Mouse (Mus musculus): Measurements from ENCODE around the gene Tas2r129. TPM values are rescaled to one million over a fixed set of nuclear protein-coding genes. Genes with fewer than 3 reads are reported as not detected.
"Not testable (repeated sequence)": the region's sequence is repeated elsewhere in the genome, so short reads cannot be mapped to it uniquely, and the experiment has no call there.

The Tas2r129 gene
- not detected in 2 replicates for polyA plus RNA-seq (2014; fragmentation: Nextera tagmentation; extraction: Ambion mirVana)

DNA sequence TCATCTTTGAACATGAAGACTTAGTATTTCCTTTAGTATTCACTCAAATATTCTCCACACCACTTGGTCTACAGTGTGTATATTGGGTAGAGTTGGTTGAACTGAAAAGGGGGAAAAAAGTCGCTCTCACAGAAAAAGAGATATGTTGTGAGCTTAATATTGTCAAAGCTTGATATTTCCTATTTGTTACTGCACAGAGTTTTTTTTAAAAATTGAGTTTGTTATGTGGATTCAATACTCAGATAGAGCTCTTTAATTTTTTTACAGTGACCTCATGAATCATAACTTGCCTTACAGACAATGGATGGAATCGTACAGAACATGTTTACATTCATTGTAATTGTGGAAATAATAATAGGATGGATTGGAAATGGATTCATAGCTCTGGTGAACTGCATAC, at the start of gene Tas2r129:
TSS of gene Tas2r129 (plus strand) at position 301 of the 400 bp plus-strand sequence.
- Histone ChIP-seq H3K4me2 (ENCODE audit: low read length) (no peak within 1 kb of the TSS), H3K4me1 (ENCODE audit: control insufficient read depth in 2 of 2, insufficient read depth in 2 of 2, low read length in 2 of 2) (no peaks in the 10 kb centered on the region), H3K27me3 (ENCODE audit: control insufficient read depth, insufficient read depth, low read length) (no peaks in the 10 kb centered on the region), H3K4me3 (ENCODE audit: control insufficient read depth in 1 of 2, insufficient read depth in 1 of 2, low read depth in 1 of 2, low read length in 2 of 2) (no peak within 1 kb of the TSS), H3K9me3 (ENCODE audit: control insufficient read depth, low read length) (0 out of 2 replicates have a peak, but pooled peaks cover 1% of the 10 kb centered on the region), H3K9ac (ENCODE audit: low read length) (no peak within 1 kb of the TSS), H3K27ac (replicated peaks in 1 of 2; ENCODE audit: control insufficient read depth in 1 of 2, insufficient read depth in 1 of 2, low read depth in 2 of 2, low read length in 2 of 2) (no peak within 1 kb of the TSS), H3K36me3 (ENCODE audit: control insufficient read depth, insufficient read depth, low read length) (no peaks in the 10 kb centered on the region)
- ATAC-seq (ENCODE audit: insufficient number of reproducible peaks, insufficient read depth, low FRiP score, low read depth) = no peak
- WGBS = 73% methylated on average over 2 of the region's 2 CpGs

DNA sequence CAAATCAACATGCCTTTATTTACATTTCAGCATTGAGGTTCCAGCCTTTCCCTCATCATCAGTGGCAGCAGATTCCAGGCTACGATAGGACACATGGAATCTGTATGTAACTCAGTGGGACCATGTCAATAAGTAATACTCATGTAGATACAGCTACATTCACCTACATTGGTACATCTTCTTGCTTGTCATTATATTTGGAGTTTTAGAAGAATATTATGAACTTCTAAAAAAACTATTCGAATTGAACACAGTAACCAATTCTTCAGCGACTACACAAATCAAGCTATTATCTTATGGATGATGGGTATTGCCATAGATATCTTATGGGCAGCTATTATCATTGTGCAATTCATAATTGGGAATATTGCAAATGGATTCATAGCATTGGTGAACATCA, 41.6 kb upstream of the Tas2r129 start, which contains the start of gene Tas2r125:
TSS of gene Tas2r125 (plus strand) at position 301 of the 400 bp plus-strand sequence.
- Histone ChIP-seq H3K36me3 (ENCODE audit: control insufficient read depth, insufficient read depth, low read length) (no peaks in the 10 kb centered on the region), H3K27ac (replicated peaks in 1 of 2; ENCODE audit: control insufficient read depth in 1 of 2, insufficient read depth in 1 of 2, low read depth in 2 of 2, low read length in 2 of 2) (no peak within 1 kb of the TSS), H3K4me2 (ENCODE audit: low read length) (no peak within 1 kb of the TSS), H3K9me3 (ENCODE audit: control insufficient read depth, low read length) (no peaks in the 10 kb centered on the region), H3K27me3 (ENCODE audit: control insufficient read depth, insufficient read depth, low read length) (no peaks in the 10 kb centered on the region), H3K4me1 (ENCODE audit: control insufficient read depth in 2 of 2, insufficient read depth in 2 of 2, low read length in 2 of 2) (no peaks in the 10 kb centered on the region), H3K9ac (ENCODE audit: low read length) (no peak within 1 kb of the TSS), H3K4me3 (ENCODE audit: control insufficient read depth in 1 of 2, insufficient read depth in 1 of 2, low read depth in 1 of 2, low read length in 2 of 2) (no peak within 1 kb of the TSS)
- ATAC-seq (ENCODE audit: insufficient number of reproducible peaks, insufficient read depth, low FRiP score, low read depth) = no peak
- WGBS = 69% methylated on average over 3 of the region's 3 CpGs

DNA sequence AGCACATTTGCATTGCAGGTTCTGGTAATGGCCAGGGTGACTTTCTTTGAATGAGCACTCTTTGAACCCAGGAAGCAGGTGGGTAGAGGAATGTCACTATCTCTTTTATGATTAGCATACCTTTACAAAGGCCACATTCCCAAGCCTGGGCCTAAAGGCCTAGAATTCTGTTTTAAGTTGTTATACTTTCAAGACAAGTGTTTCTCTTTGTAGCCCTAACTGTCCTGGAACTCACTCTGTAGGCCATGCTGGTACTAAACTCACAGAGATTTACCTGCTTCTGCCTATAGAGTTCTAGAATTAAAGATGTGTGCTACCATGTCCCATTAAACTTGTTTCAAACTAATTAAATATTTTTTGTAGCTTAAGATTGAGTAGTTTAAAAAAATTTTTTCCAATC, 9.5 kb upstream of the Tas2r129 start:
- not testable (repeated sequence) for ATAC-seq (ENCODE audit: insufficient number of reproducible peaks, insufficient read depth, low FRiP score, low read depth); H3K36me3 ChIP-seq (ENCODE audit: control insufficient read depth, insufficient read depth, low read length); H3K4me1 ChIP-seq (ENCODE audit: control insufficient read depth in 2 of 2, insufficient read depth in 2 of 2, low read length in 2 of 2); H3K4me3 ChIP-seq (ENCODE audit: control insufficient read depth in 1 of 2, insufficient read depth in 1 of 2, low read depth in 1 of 2, low read length in 2 of 2); H3K9ac ChIP-seq (ENCODE audit: low read length); H3K27ac ChIP-seq (replicated peaks in 1 of 2; ENCODE audit: control insufficient read depth in 1 of 2, insufficient read depth in 1 of 2, low read depth in 2 of 2, low read length in 2 of 2); H3K9me3 ChIP-seq (ENCODE audit: control insufficient read depth, low read length); H3K4me2 ChIP-seq (ENCODE audit: low read length); H3K27me3 ChIP-seq (ENCODE audit: control insufficient read depth, insufficient read depth, low read length)

DNA sequence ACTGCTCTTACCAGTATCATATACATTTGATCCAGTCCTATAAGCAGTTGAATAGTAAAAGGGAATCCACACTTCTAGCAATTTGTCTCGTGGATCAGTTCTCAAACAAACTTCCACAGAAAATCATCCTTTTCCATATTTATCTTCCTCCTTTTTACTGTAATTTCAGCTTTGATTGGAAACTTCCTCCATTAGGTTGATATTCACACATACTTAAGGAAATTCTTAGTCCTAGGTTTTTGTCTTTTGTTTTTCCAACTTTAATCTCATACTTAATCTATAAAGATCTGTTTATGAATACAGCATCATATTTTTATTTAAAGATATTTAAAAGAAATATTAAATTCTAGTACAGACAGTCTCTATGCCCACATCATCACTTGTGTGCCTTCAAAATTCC, 6.9 kb downstream of the Tas2r129 start, which contains the start of gene Tas2r131:
TSS of gene Tas2r131 (minus strand) at position 101 of the 400 bp plus-strand sequence.
- 36% methylated on average over 1 of the region's 1 CpGs for WGBS
- no peaks in the 10 kb centered on the region for H3K4me1 ChIP-seq (ENCODE audit: control insufficient read depth in 2 of 2, insufficient read depth in 2 of 2, low read length in 2 of 2)
- no peak within 1 kb of the TSS for H3K4me3 ChIP-seq (ENCODE audit: control insufficient read depth in 1 of 2, insufficient read depth in 1 of 2, low read depth in 1 of 2, low read length in 2 of 2)
- no peak within 1 kb of the TSS for H3K4me2 ChIP-seq (ENCODE audit: low read length)
- ATAC-seq (ENCODE audit: insufficient number of reproducible peaks, insufficient read depth, low FRiP score, low read depth) = no peak
- H3K27me3 ChIP-seq (ENCODE audit: control insufficient read depth, insufficient read depth, low read length) = no peaks in the 10 kb centered on the region
- 0 out of 2 replicates have a peak, but pooled peaks cover 4% of the 10 kb centered on the region for H3K9me3 ChIP-seq (ENCODE audit: control insufficient read depth, low read length)
- no peak within 1 kb of the TSS for H3K9ac ChIP-seq (ENCODE audit: low read length)
- H3K36me3 ChIP-seq (ENCODE audit: control insufficient read depth, insufficient read depth, low read length) = no peaks in the 10 kb centered on the region
- H3K27ac ChIP-seq (replicated peaks in 1 of 2; ENCODE audit: control insufficient read depth in 1 of 2, insufficient read depth in 1 of 2, low read depth in 2 of 2, low read length in 2 of 2) = no peak within 1 kb of the TSS

DNA sequence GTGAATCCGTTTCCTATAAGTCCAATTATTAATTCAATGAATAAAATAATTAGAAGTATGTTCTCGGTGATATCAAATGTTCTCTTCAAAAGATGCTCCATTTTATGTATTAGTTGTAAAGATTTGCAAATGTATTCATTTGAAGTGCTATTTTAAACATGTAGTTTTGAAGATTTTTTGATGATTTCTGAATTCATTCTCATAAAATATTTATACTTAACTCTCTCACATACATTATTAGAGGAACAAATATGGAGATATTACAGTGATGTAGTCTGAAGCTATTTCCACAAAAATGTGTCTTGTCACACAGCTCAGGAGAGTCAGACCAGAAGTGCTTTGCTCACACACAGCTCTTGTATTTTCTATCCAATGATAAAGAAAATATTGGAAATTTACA, 30.0 kb downstream of the Tas2r129 start, which contains the start of gene Tas2r109:
TSS of gene Tas2r109 (minus strand) at position 101 of the 400 bp plus-strand sequence.
- H3K4me3 ChIP-seq (ENCODE audit: control insufficient read depth in 1 of 2, insufficient read depth in 1 of 2, low read depth in 1 of 2, low read length in 2 of 2) = no peak within 1 kb of the TSS
- 74% methylated on average over 2 of the region's 2 CpGs for WGBS

More for the DNA sequence above, 30.0 kb downstream of the Tas2r129 start, which contains the start of gene Tas2r109:
- no peaks in the 10 kb centered on the region for H3K27me3 ChIP-seq (ENCODE audit: control insufficient read depth, insufficient read depth, low read length)
- no peak within 1 kb of the TSS for H3K27ac ChIP-seq (replicated peaks in 1 of 2; ENCODE audit: control insufficient read depth in 1 of 2, insufficient read depth in 1 of 2, low read depth in 2 of 2, low read length in 2 of 2)
- H3K9me3 ChIP-seq (ENCODE audit: control insufficient read depth, low read length) = no peaks in the 10 kb centered on the region
- ATAC-seq (ENCODE audit: insufficient number of reproducible peaks, insufficient read depth, low FRiP score, low read depth) = no peak
- H3K9ac ChIP-seq (ENCODE audit: low read length) = no peak within 1 kb of the TSS
- H3K4me2 ChIP-seq (ENCODE audit: low read length) = no peak within 1 kb of the TSS
- H3K4me1 ChIP-seq (ENCODE audit: control insufficient read depth in 2 of 2, insufficient read depth in 2 of 2, low read length in 2 of 2) = no peaks in the 10 kb centered on the region
- no peaks in the 10 kb centered on the region for H3K36me3 ChIP-seq (ENCODE audit: control insufficient read depth, insufficient read depth, low read length)

Other genes with a start within 250 kb of the Tas2r129 start
- not detected in 2 replicates for gene Tas2r122, start 239.2 kb upstream of the Tas2r129 start, polyA plus RNA-seq (2014; fragmentation: Nextera tagmentation; extraction: Ambion mirVana)
- not detected in 2 replicates for gene Tas2r115, start 213.1 kb upstream of the Tas2r129 start, polyA plus RNA-seq (2014; fragmentation: Nextera tagmentation; extraction: Ambion mirVana)
- gene Tas2r124, start 196.4 kb upstream of the Tas2r129 start, polyA plus RNA-seq (2014; fragmentation: Nextera tagmentation; extraction: Ambion mirVana) = not detected in 2 replicates
- not detected in 2 replicates for gene Tas2r102, start 189.0 kb upstream of the Tas2r129 start, polyA plus RNA-seq (2014; fragmentation: Nextera tagmentation; extraction: Ambion mirVana)
- not detected in 2 replicates for gene Tas2r136, start 172.9 kb upstream of the Tas2r129 start, polyA plus RNA-seq (2014; fragmentation: Nextera tagmentation; extraction: Ambion mirVana)
- not detected in 2 replicates for gene Tas2r117, start 148.3 kb upstream of the Tas2r129 start, polyA plus RNA-seq (2014; fragmentation: Nextera tagmentation; extraction: Ambion mirVana)
- gene Tas2r123, start 104.0 kb upstream of the Tas2r129 start, polyA plus RNA-seq (2014; fragmentation: Nextera tagmentation; extraction: Ambion mirVana) = not detected in 2 replicates
- not detected in 2 replicates for gene Tas2r116, start 95.7 kb upstream of the Tas2r129 start, polyA plus RNA-seq (2014; fragmentation: Nextera tagmentation; extraction: Ambion mirVana)
- not detected in 2 replicates for gene Tas2r110, start 83.1 kb upstream of the Tas2r129 start, polyA plus RNA-seq (2014; fragmentation: Nextera tagmentation; extraction: Ambion mirVana)
- not detected in 2 replicates for gene Tas2r113, start 58.1 kb upstream of the Tas2r129 start, polyA plus RNA-seq (2014; fragmentation: Nextera tagmentation; extraction: Ambion mirVana)
- gene Tas2r125, start 41.5 kb upstream of the Tas2r129 start, polyA plus RNA-seq (2014; fragmentation: Nextera tagmentation; extraction: Ambion mirVana) = not detected in 2 replicates
- gene Tas2r131, start 6.8 kb downstream of the Tas2r129 start, polyA plus RNA-seq (2014; fragmentation: Nextera tagmentation; extraction: Ambion mirVana) = not detected in 2 replicates
- not detected in 2 replicates for gene Tas2r109, start 29.9 kb downstream of the Tas2r129 start, polyA plus RNA-seq (2014; fragmentation: Nextera tagmentation; extraction: Ambion mirVana)
- not detected in 2 replicates for gene Tas2r103, start 86.0 kb downstream of the Tas2r129 start, polyA plus RNA-seq (2014; fragmentation: Nextera tagmentation; extraction: Ambion mirVana)
- not detected in 2 replicates for gene Tas2r140, start 104.7 kb downstream of the Tas2r129 start, polyA plus RNA-seq (2014; fragmentation: Nextera tagmentation; extraction: Ambion mirVana)
- 61.1 and 64.4 TPM in 2 replicates for gene Smim10l1, start 153.8 kb downstream of the Tas2r129 start, polyA plus RNA-seq (2014; fragmentation: Nextera tagmentation; extraction: Ambion mirVana)

Measured in heart, embryonic 14.5 days (tissue).